Mouse (Mus musculus): ENCODE measurements around the gene Nup153.

- TF ChIP-seq CTCF (IDR thresholded peaks at IDR 0.05; ENCODE audit: extremely low read depth, insufficient read depth, insufficient read length, insufficient replicate concordance) (no peak), POLR2A (IDR thresholded peaks at IDR 0.05; ENCODE audit: low read depth, low read length) (no peak)
Observed at GRCm38 (mm10) chr13:46695296-46695908, 32.3 kb downstream of the Nup153 start.

Measured in spleen, adult 2 months (tissue).